Mouse (Mus musculus) brain, embryonic 14.5 days (tissue): ENCODE data around the gene Emilin1.

Experiments
- CTCF ChIP-seq: fragments of 200-500 bp; IDR thresholded peaks from 2 replicates; pipeline ENCODE4 v1.5.1; 2012; ENCODE audit warnings: inconsistent platforms, mild to moderate bottlenecking, moderate library complexity, borderline replicate concordance; ENCODE audit not compliant: insufficient read depth, insufficient read length; ENCODE audit errors: extremely low read depth
- POLR2A ChIP-seq: fragments of 200-500 bp; IDR thresholded peaks from 2 replicates; pipeline ENCODE4 v1.6.1; 2012; ENCODE audit warnings: mild to moderate bottlenecking, inconsistent platforms, borderline replicate concordance; ENCODE audit not compliant: poor library complexity, insufficient read depth, insufficient read length, severe bottlenecking; ENCODE audit errors: extremely low read depth

DNA sequence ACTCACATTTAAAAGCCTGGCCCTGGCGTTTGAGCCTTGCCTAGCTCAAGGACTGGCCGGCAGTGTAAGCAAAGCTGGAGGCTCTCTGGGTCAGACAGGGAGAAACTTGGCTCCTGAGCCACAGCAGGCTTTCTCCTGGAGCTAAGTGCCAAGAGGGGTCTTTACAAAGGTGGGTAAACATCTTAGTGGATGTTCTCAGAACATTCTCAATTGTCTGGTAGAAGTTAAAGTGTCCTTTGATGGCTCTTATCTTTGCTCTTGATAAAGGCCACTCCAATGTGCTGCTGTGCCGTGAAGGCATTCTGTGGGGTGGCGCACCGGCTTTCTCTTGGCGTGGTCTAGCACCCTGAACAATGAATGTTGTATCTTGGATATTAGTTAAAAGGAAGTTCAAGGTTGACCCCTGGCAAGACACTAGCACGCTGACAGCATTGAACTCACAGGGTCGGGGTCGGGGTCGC, 9.4 kb downstream of the Emilin1 start:
- TF ChIP-seq CTCF (no peak), POLR2A (no peak)
